Mouse (Mus musculus) megakaryocyte, embryonic 14.5 days (primary cell): ENCODE results near the gene Erbb4. TPM values are rescaled to one million over a fixed set of nuclear protein-coding genes. Genes with fewer than 3 reads are reported as not detected.

Experiments
- H3K27me3 ChIP-seq: replicated peaks from 2 replicates; pipeline ENCODE3; 2012; ENCODE audit warnings: inconsistent platforms
- H3K36me3 ChIP-seq: replicated peaks from 2 replicates; pipeline ENCODE3; 2012; ENCODE audit warnings: low read length, inconsistent platforms, mixed read lengths
- H3K4me1 ChIP-seq: 2 replicates; pipeline ENCODE4 v1.6.1; 2012; ENCODE audit warnings: inconsistent platforms
- H3K4me3 ChIP-seq: replicated peaks from 2 replicates; pipeline ENCODE3; 2012; ENCODE audit warnings: moderate library complexity, mild to moderate bottlenecking, inconsistent platforms
- H3K9me3 ChIP-seq: 2 replicates; pipeline ENCODE4 v1.6.1; 2012; ENCODE audit warnings: inconsistent platforms
- FLI1 ChIP-seq: IDR thresholded peaks from 2 replicates; pipeline ENCODE4 v1.6.1; 2012; ENCODE audit warnings: low read length, inconsistent platforms, mixed read lengths
- GATA1 ChIP-seq: IDR thresholded peaks from 3 replicates; pipeline ENCODE4 v1.6.1; 2012; ENCODE audit warnings: mixed read lengths, low read length, inconsistent platforms, borderline replicate concordance
- polyA plus RNA-seq: library from polyadenylated mRNA; stranded (reverse); fragments of >175 nt; gene quantifications from 2 replicates; pipeline ENCODE4 v1.2.3, GENCODE M21; 2012; ENCODE audit warnings: low replicate concordance; ENCODE audit not compliant: insufficient read depth

Gene Erbb4
- not detected in 2 replicates for polyA plus RNA-seq

GRCm38 (mm10) chr1:69107485-69108158 lies at the start of gene Erbb4:
Gene Erbb4 (minus strand): TSS chr1:69108059.
- H3K9me3 ChIP-seq: no peaks in the 10 kb centered on the region
- no peaks in the 10 kb centered on the region for H3K36me3 ChIP-seq
- peak within 1 kb of the TSS; percentile 91 for H3K4me3 ChIP-seq
- H3K4me1 ChIP-seq: peaks cover 27% of the 10 kb centered on the region
- TF ChIP-seq FLI1: no peak
- no peak for TF ChIP-seq GATA1
- H3K27me3 ChIP-seq: peaks cover 58% of the 10 kb centered on the region

GRCm38 (mm10) chr1:69157346-69157745 lies 49.5 kb upstream of the Erbb4 start:
- Histone ChIP-seq H3K9me3 (no peaks in the 10 kb centered on the region), H3K27me3 (no peaks in the 10 kb centered on the region), H3K4me3 (no peak overlapping the region), H3K4me1 (no peaks in the 10 kb centered on the region), H3K36me3 (no peaks in the 10 kb centered on the region)
- TF ChIP-seq GATA1: no peak
- no peak for TF ChIP-seq FLI1

GRCm38 (mm10) chr1:69141341-69141740 lies 33.5 kb upstream of the Erbb4 start:
- no peaks in the 10 kb centered on the region for H3K36me3 ChIP-seq
- no peaks in the 10 kb centered on the region for H3K4me1 ChIP-seq
- TF ChIP-seq GATA1 (no peak), FLI1 (no peak)
- no peaks in the 10 kb centered on the region for H3K9me3 ChIP-seq
- no peaks in the 10 kb centered on the region for H3K27me3 ChIP-seq
- H3K4me3 ChIP-seq: no peak overlapping the region

- Histone ChIP-seq H3K9me3 (no peaks in the 10 kb centered on the region), H3K27me3 (no peaks in the 10 kb centered on the region), H3K4me3 (no peak overlapping the region), H3K4me1 (no peaks in the 10 kb centered on the region), H3K36me3 (no peaks in the 10 kb centered on the region)
- TF ChIP-seq GATA1 (no peak), FLI1 (no peak)
These were observed 31.6 kb upstream of the Erbb4 start for GRCm38 (mm10) chr1:69139519-69139868.

GRCm38 (mm10) chr1:69138856-69139518 lies 31.1 kb upstream of the Erbb4 start:
- Histone ChIP-seq H3K36me3 (no peaks in the 10 kb centered on the region), H3K4me3 (no peak overlapping the region), H3K4me1 (no peaks in the 10 kb centered on the region), H3K9me3 (no peaks in the 10 kb centered on the region), H3K27me3 (no peaks in the 10 kb centered on the region)
- TF ChIP-seq GATA1: no peak
- no peak for TF ChIP-seq FLI1

- H3K27me3 ChIP-seq: no peaks in the 10 kb centered on the region
- no peaks in the 10 kb centered on the region for H3K9me3 ChIP-seq
- H3K4me3 ChIP-seq: no peak overlapping the region
- no peaks in the 10 kb centered on the region for H3K4me1 ChIP-seq
- H3K36me3 ChIP-seq: no peaks in the 10 kb centered on the region
- no peak for TF ChIP-seq FLI1
- TF ChIP-seq GATA1: no peak
These were observed 16.4 kb upstream of the Erbb4 start for GRCm38 (mm10) chr1:69124147-69124848.

- TF ChIP-seq GATA1: no peak
- TF ChIP-seq FLI1: no peak
These were observed 10.5 kb upstream of the Erbb4 start for GRCm38 (mm10) chr1:69118249-69118938.

GRCm38 (mm10) chr1:69108159-69108925 lies 483 bp upstream of the Erbb4 start:
- Histone ChIP-seq H3K4me3 (peak overlapping the region; percentile 91), H3K4me1 (peaks cover 27% of the 10 kb centered on the region), H3K27me3 (peaks cover 56% of the 10 kb centered on the region), H3K9me3 (no peaks in the 10 kb centered on the region), H3K36me3 (no peaks in the 10 kb centered on the region)
- TF ChIP-seq GATA1: no peak
- TF ChIP-seq FLI1: no peak

More at GRCm38 (mm10) chr1:69118249-69118938, 10.5 kb upstream of the Erbb4 start:
- no peaks in the 10 kb centered on the region for H3K4me1 ChIP-seq
- H3K9me3 ChIP-seq: no peaks in the 10 kb centered on the region
- no peaks in the 10 kb centered on the region for H3K36me3 ChIP-seq
- H3K27me3 ChIP-seq: no peaks in the 10 kb centered on the region
- no peak overlapping the region for H3K4me3 ChIP-seq

GRCm38 (mm10) chr1:69106937-69107461 lies 860 bp downstream of the Erbb4 start:
- Histone ChIP-seq H3K4me3 (peak overlapping the region; percentile 91), H3K4me1 (peaks cover 27% of the 10 kb centered on the region), H3K36me3 (no peaks in the 10 kb centered on the region), H3K9me3 (no peaks in the 10 kb centered on the region), H3K27me3 (peaks cover 58% of the 10 kb centered on the region)
- TF ChIP-seq FLI1 (no peak), GATA1 (no peak)
